Mouse (Mus musculus): Measurements from ENCODE around the gene Cdh11.

Cdh11 gene

GRCm38 (mm10) chr8:102785592-102786416 lies at the start of gene Cdh11:
TSS of gene Cdh11 (minus strand) at chr8:102785642.
- in situ Hi-C loops (cut with MseI, MboI) = no loop called here

GRCm38 (mm10) chr8:102813959-102814358 lies 28.5 kb upstream of the Cdh11 start:
- in situ Hi-C loops (cut with MseI, MboI) = no loop called here

GRCm38 (mm10) chr8:102790303-102790702 lies 4.9 kb upstream of the Cdh11 start:
- in situ Hi-C loops (cut with MseI, MboI) = no loop called here

GRCm38 (mm10) chr8:102786467-102787360 lies 1.3 kb upstream of the Cdh11 start:
- in situ Hi-C loops (cut with MseI, MboI) = no loop called here

- in situ Hi-C loops (cut with MseI, MboI) = no loop called here
Measured at GRCm38 (mm10) chr8:102784835-102785455, 497 bp downstream of the Cdh11 start.

GRCm38 (mm10) chr8:102783821-102784591 lies 1.4 kb downstream of the Cdh11 start:
- in situ Hi-C loops (cut with MseI, MboI) = no loop called here

GRCm38 (mm10) chr8:102782707-102783489 lies 2.5 kb downstream of the Cdh11 start:
- in situ Hi-C loops (cut with MseI, MboI) = no loop called here

- in situ Hi-C loops (cut with MseI, MboI) = no loop called here
Measured at GRCm38 (mm10) chr8:102780899-102781298, 4.5 kb downstream of the Cdh11 start.

- in situ Hi-C loops (cut with MseI, MboI) = no loop called here
Measured at GRCm38 (mm10) chr8:102774594-102774993, 10.8 kb downstream of the Cdh11 start.

GRCm38 (mm10) chr8:102771456-102771855 lies 14.0 kb downstream of the Cdh11 start:
- in situ Hi-C loops (cut with MseI, MboI) = no loop called here

GRCm38 (mm10) chr8:102753839-102754238 lies 31.6 kb downstream of the Cdh11 start:
- in situ Hi-C loops (cut with MseI, MboI) = no loop called here

GRCm38 (mm10) chr8:102742940-102743339 lies 42.5 kb downstream of the Cdh11 start:
- in situ Hi-C loops (cut with MseI, MboI) = no loop called here

- in situ Hi-C loops (cut with MseI, MboI) = no loop called here
Measured at GRCm38 (mm10) chr8:102742008-102742591, 43.3 kb downstream of the Cdh11 start.

- in situ Hi-C loops (cut with MseI, MboI) = no loop called here
Measured at GRCm38 (mm10) chr8:102740963-102741362, 44.5 kb downstream of the Cdh11 start.

GRCm38 (mm10) chr8:102738961-102739487 lies 46.4 kb downstream of the Cdh11 start:
- in situ Hi-C loops (cut with MseI, MboI) = no loop called here

- in situ Hi-C loops (cut with MseI, MboI) = no loop called here
Measured at GRCm38 (mm10) chr8:102738395-102738794, 47.0 kb downstream of the Cdh11 start.

- in situ Hi-C loops (cut with MseI, MboI) = no loop called here
Measured at GRCm38 (mm10) chr8:102734419-102734818, 51.0 kb downstream of the Cdh11 start.

- in situ Hi-C loops (cut with MseI, MboI) = no loop called here
Measured at GRCm38 (mm10) chr8:102726206-102726935, 59.1 kb downstream of the Cdh11 start.

- in situ Hi-C loops (cut with MseI, MboI) = no loop called here
Measured at GRCm38 (mm10) chr8:102725496-102725895, 59.9 kb downstream of the Cdh11 start.
